Mouse (Mus musculus): ENCODE measurements around the gene Rnf121. TPM values are rescaled to one million over a fixed set of nuclear protein-coding genes. Genes with fewer than 3 reads are reported as not detected.

Gene Rnf121
- polyA plus RNA-seq, 1 experiment from 2014 or later = 35.8 TPM

GRCm38 (mm10) chr7:102000921-102001630 is 64.2 kb downstream of the Rnf121 start:
- no peak for ATAC-seq
- ChIA-PET CTCF (interaction anchor here (1.1 to 3.7 kb wide), 3 partner anchors 10 to 83 kb away, joined by 3 to 40 read pairs (median 7); no protein-coding TSS in a partner anchor), POLR2A (interaction anchor here (1.1 kb wide), 1 partner anchor 8 kb away, joined by 3 read pairs; no protein-coding TSS in a partner anchor)
- TF ChIP-seq CTCF (IDR thresholded peaks at IDR 0.05) = no peak
- in situ Hi-C loops (cut with MboI; ENCODE audit: low pct_unique_long_range_greater_than_20kb) = no loop called here
- no peaks in the 10 kb centered on the region for H3K27me3 ChIP-seq
- DNase-seq (ENCODE audit: low read depth, low spot score) = no peak

GRCm38 (mm10) chr7:102000296-102000695 is 65.0 kb downstream of the Rnf121 start:
- ATAC-seq (no peak), DNase-seq (ENCODE audit: low read depth, low spot score) (no peak)
- ChIA-PET POLR2A (interaction anchor here (1.1 kb wide), 2 partner anchors 9 to 14 kb away, joined by 3 read pairs; no protein-coding TSS in a partner anchor), CTCF (interaction anchor here (1.1 to 3.7 kb wide), 5 partner anchors 10 to 82 kb away, joined by 3 to 40 read pairs (median 6); no protein-coding TSS in a partner anchor)
- H3K27me3 ChIP-seq = no peaks in the 10 kb centered on the region
- TF ChIP-seq CTCF (IDR thresholded peaks at IDR 0.05) = no peak
- in situ Hi-C loops (cut with MboI; ENCODE audit: low pct_unique_long_range_greater_than_20kb) = no loop called here

- TF ChIP-seq CTCF (IDR thresholded peaks at IDR 0.05) = no peak
- no peaks in the 10 kb centered on the region for H3K27me3 ChIP-seq
- ChIA-PET CTCF (interaction anchor here (0.9 to 3.7 kb wide), 15 partner anchors 9 to 82 kb away, joined by 3 to 40 read pairs (median 5); partner anchors contain the start of gene Il18bp), POLR2A (interaction anchor here (0.8 to 1.1 kb wide), 3 partner anchors 9 to 13 kb away, joined by 3 read pairs; no protein-coding TSS in a partner anchor)
- ATAC-seq = no peak
- DNase-seq (ENCODE audit: low read depth, low spot score) = no peak
- in situ Hi-C loops (cut with MboI; ENCODE audit: low pct_unique_long_range_greater_than_20kb) = no loop called here
These were observed 65.7 kb downstream of the Rnf121 start for GRCm38 (mm10) chr7:101999461-102000151.

GRCm38 (mm10) chr7:101998194-101998927 is 66.9 kb downstream of the Rnf121 start:
- in situ Hi-C loops (cut with MboI; ENCODE audit: low pct_unique_long_range_greater_than_20kb) = no loop called here
- CTCF ChIA-PET = interaction anchor here (0.9 to 3.7 kb wide), 16 partner anchors 8 to 80 kb away, joined by 3 to 40 read pairs (median 5); partner anchors contain the start of gene Il18bp
- POLR2A ChIA-PET = interaction anchor here (0.6 to 1.4 kb wide), 3 partner anchors 11 to 33 kb away, joined by 3 to 5 read pairs (median 3); no protein-coding TSS in a partner anchor
- peak; percentile 32 for ATAC-seq
- no peak for TF ChIP-seq CTCF (IDR thresholded peaks at IDR 0.05)
- no peak for DNase-seq (ENCODE audit: low read depth, low spot score)
- H3K27me3 ChIP-seq = no peaks in the 10 kb centered on the region

GRCm38 (mm10) chr7:101994241-101994640 is 71.0 kb downstream of the Rnf121 start:
- DNase-seq (ENCODE audit: low read depth, low spot score) (no peak), ATAC-seq (no peak)
- in situ Hi-C loops (cut with MboI; ENCODE audit: low pct_unique_long_range_greater_than_20kb) = no loop called here
- TF ChIP-seq CTCF (IDR thresholded peaks at IDR 0.05) = no peak
- POLR2A ChIA-PET = interaction anchor here (0.6 to 1.5 kb wide), 2 partner anchors 19 to 316 kb away, joined by 3 read pairs; no protein-coding TSS in a partner anchor
- H3K27me3 ChIP-seq = no peaks in the 10 kb centered on the region
- CTCF ChIA-PET = interaction anchor here (1.5 to 4.3 kb wide), 3 partner anchors 10 to 30 kb away, joined by 4 to 12 read pairs (median 7); no protein-coding TSS in a partner anchor

- H3K27me3 ChIP-seq = no peaks in the 10 kb centered on the region
- ChIA-PET POLR2A (no interaction called here), CTCF (interaction anchor here (1.2 kb wide), 1 partner anchor 14 kb away, joined by 6 read pairs; no protein-coding TSS in a partner anchor)
- no peak for TF ChIP-seq CTCF (IDR thresholded peaks at IDR 0.05)
- no peak for ATAC-seq
- in situ Hi-C loops (cut with MboI; ENCODE audit: low pct_unique_long_range_greater_than_20kb) = no loop called here
- no peak for DNase-seq (ENCODE audit: low read depth, low spot score)
These were observed 80.2 kb downstream of the Rnf121 start for GRCm38 (mm10) chr7:101985081-101985480.

GRCm38 (mm10) chr7:101982735-101983134 is 82.5 kb downstream of the Rnf121 start:
- ChIA-PET POLR2A (interaction anchor here (1.2 to 1.3 kb wide), 2 partner anchors 13 to 14 kb away, joined by 3 read pairs; no protein-coding TSS in a partner anchor), CTCF (interaction anchor here (0.7 to 3.2 kb wide), 2 partner anchors 12 to 16 kb away, joined by 3 to 12 read pairs; no protein-coding TSS in a partner anchor)
- TF ChIP-seq CTCF (IDR thresholded peaks at IDR 0.05) = no peak
- no peaks in the 10 kb centered on the region for H3K27me3 ChIP-seq
- DNase-seq (ENCODE audit: low read depth, low spot score) (no peak), ATAC-seq (no peak)
- in situ Hi-C loops (cut with MboI; ENCODE audit: low pct_unique_long_range_greater_than_20kb) = no loop called here

- TF ChIP-seq CTCF (IDR thresholded peaks at IDR 0.05) = no peak
These were observed 90.8 kb downstream of the Rnf121 start for GRCm38 (mm10) chr7:101974505-101974904.

GRCm38 (mm10) chr7:101973730-101974129 is 91.5 kb downstream of the Rnf121 start:
- POLR2A ChIA-PET = interaction anchor here (1.3 kb wide), 1 partner anchor 58 kb away, joined by 3 read pairs; no protein-coding TSS in a partner anchor
- no peak for TF ChIP-seq CTCF (IDR thresholded peaks at IDR 0.05)
- H3K27me3 ChIP-seq = no peaks in the 10 kb centered on the region
- no peak for ATAC-seq
- CTCF ChIA-PET = no interaction called here
- in situ Hi-C loops (cut with MboI; ENCODE audit: low pct_unique_long_range_greater_than_20kb) = no loop called here
- DNase-seq (ENCODE audit: low read depth, low spot score) = no peak

More at GRCm38 (mm10) chr7:101974505-101974904, 90.8 kb downstream of the Rnf121 start:
- DNase-seq (ENCODE audit: low read depth, low spot score) (no peak), ATAC-seq (no peak)
- in situ Hi-C loops (cut with MboI; ENCODE audit: low pct_unique_long_range_greater_than_20kb) = no loop called here
- H3K27me3 ChIP-seq = no peaks in the 10 kb centered on the region
- CTCF ChIA-PET = interaction anchor here (1.0 kb wide), 1 partner anchor 24 kb away, joined by 4 read pairs; no protein-coding TSS in a partner anchor
- POLR2A ChIA-PET = interaction anchor here (1.2 to 1.3 kb wide), 2 partner anchors 58 to 88 kb away, joined by 3 read pairs; no protein-coding TSS in a partner anchor

Measured in Patski (cell line).